Mouse (Mus musculus): ENCODE data around the gene Dapp1. TPM values are rescaled to one million over a fixed set of nuclear protein-coding genes. Genes with fewer than 3 reads are reported as not detected.

Gene Dapp1
- polyA plus RNA-seq (2012; rRNA removed) = 3.6 and 4.7 TPM in 2 replicates

GRCm38 (mm10) chr3:137981382-137981750, at the start of gene Dapp1:
TSS of gene Dapp1 (minus strand) at chr3:137981545.

GRCm38 (mm10) chr3:137918172-137918931, 63.0 kb downstream of the Dapp1 start, which contains the start of gene Lamtor3:
TSS of gene Lamtor3 (plus strand) at chr3:137918506.

Other genes starting within 250 kb of the Dapp1 start
- 1,762 and 2,270 TPM in 2 replicates for gene H2afz, start 117.1 kb downstream of the Dapp1 start, polyA plus RNA-seq (2012; rRNA removed)
- 3.8 and 6.3 TPM in 2 replicates for gene Dnajb14, start 113.9 kb downstream of the Dapp1 start, polyA plus RNA-seq (2012; rRNA removed)
- gene Lamtor3, start 63.0 kb downstream of the Dapp1 start, polyA plus RNA-seq (2012; rRNA removed) = 73.0 and 83.2 TPM in 2 replicates
- 0.07 and 0.41 TPM in 2 replicates for gene 1110002E22Rik, start 83.5 kb upstream of the Dapp1 start, polyA plus RNA-seq (2012; rRNA removed)
- 0.07 and 0.08 TPM in 2 replicates for gene Gm5105, start 85.8 kb upstream of the Dapp1 start, polyA plus RNA-seq (2012; rRNA removed)
- gene Trmt10a, start 161.9 kb upstream of the Dapp1 start, polyA plus RNA-seq (2012; rRNA removed) = 16.7 TPM in 2 replicates
- gene Mttp, start 163.4 kb upstream of the Dapp1 start, polyA plus RNA-seq (2012; rRNA removed) = 6.9 and 7.5 TPM in 2 replicates
- gene 4930579F01Rik, start 212.3 kb upstream of the Dapp1 start, polyA plus RNA-seq (2012; rRNA removed) = not detected in 2 replicates
- gene Adh7, start 236.2 kb upstream of the Dapp1 start, polyA plus RNA-seq (2012; rRNA removed) = 0.02 and 0.04 TPM in 2 replicates